9 mouse cellular contexts compared by ENCODE assay signal in the genomic region with DNA sequence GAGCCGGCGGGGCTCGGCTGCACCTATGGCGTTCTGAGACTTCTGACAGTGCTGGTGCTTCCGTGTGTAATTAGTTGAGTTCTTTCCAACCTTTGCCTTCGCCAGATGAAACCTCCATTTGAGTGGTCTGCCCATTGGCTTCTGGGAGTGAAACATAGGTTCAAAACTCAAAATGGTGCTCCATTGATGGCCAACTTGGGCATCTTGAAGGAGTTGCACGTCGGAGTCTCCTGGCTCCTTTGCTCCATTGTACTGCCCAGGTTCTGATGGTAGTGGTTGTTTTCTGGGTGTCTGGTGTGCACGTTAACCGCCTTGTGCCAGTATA. TPM values are rescaled to one million over a fixed set of nuclear protein-coding genes. Genes with fewer than 3 reads are reported as not detected.
A peak's percentile ranks its signal among the peaks of the same experiment; 100 is the strongest.
DNase-seq lines count a peak whose midpoint lies in the region; ATAC-seq and TF ChIP-seq lines count a peak whose summit lies in the region.
"Had no signal": no experiment of that assay in that cellular context is flagged by ENCODE, and none has a peak within 500 bp of the region (broad histone marks: within the 10 kb centered on the region; RNA-seq: fewer than 3 reads in every experiment).

No protein-coding gene starts in this region.

- H3K4me3 ChIP-seq in lung, embryonic 16.5 days (ENCODE audit: low read length): peak overlapping the region; percentile 85
- H3K4me3 ChIP-seq in embryonic fibroblast, embryonic 13.5 days (ENCODE audit: insufficient read depth, low read length): peak overlapping the region; percentile 91
- peak overlapping the region; percentile 97 for H3K4me3 ChIP-seq in limb, embryonic 10.5 days
- peak overlapping the region; percentile 89 for H3K4me3 ChIP-seq in neural tube, embryonic 15.5 days (replicated peaks)

- no peaks in the 10 kb centered on the region for H3K36me3 ChIP-seq in lung, embryonic 16.5 days (ENCODE audit: control insufficient read depth, insufficient read depth, low read length)
- no peaks in the 10 kb centered on the region for H3K36me3 ChIP-seq in limb, embryonic 10.5 days
- no peaks in the 10 kb centered on the region for H3K36me3 ChIP-seq in neural tube, embryonic 15.5 days

- peaks cover 28% of the 10 kb centered on the region for H3K4me1 ChIP-seq in lung, embryonic 16.5 days (replicated peaks; ENCODE audit: control insufficient read depth, insufficient read depth, low read length)
- peaks cover 6% of the 10 kb centered on the region for H3K4me1 ChIP-seq in embryonic fibroblast, embryonic 13.5 days (ENCODE audit: control insufficient read depth, insufficient read depth, low read length)
- peaks cover 29% of the 10 kb centered on the region for H3K4me1 ChIP-seq in limb, embryonic 10.5 days
- peaks cover 58% of the 10 kb centered on the region for H3K4me1 ChIP-seq in neural tube, embryonic 15.5 days

- peak overlapping the region; percentile 95 for H3K9ac ChIP-seq in lung, embryonic 16.5 days (ENCODE audit: low read length)
- H3K9ac ChIP-seq in neural tube, embryonic 15.5 days (replicated peaks): peak overlapping the region; percentile 93

- TF ChIP-seq CTCF in embryonic fibroblast, embryonic 13.5 days (IDR thresholded peaks at IDR 0.05; ENCODE audit: borderline replicate concordance, insufficient read depth, low read length): no peak

- no peak overlapping the region for H3K27ac ChIP-seq in lung, embryonic 16.5 days (ENCODE audit: low read length)
- H3K27ac ChIP-seq in embryonic fibroblast, embryonic 13.5 days (ENCODE audit: insufficient read depth, low read length): no peak overlapping the region
- H3K27ac ChIP-seq in limb, embryonic 10.5 days: peak overlapping the region; percentile 99
- peak overlapping the region; percentile 99 for H3K27ac ChIP-seq in neural tube, embryonic 15.5 days (replicated peaks)

- intact Hi-C loops in left cerebral cortex, postnatal 10 days (cut with DNase I): no loop called here

- ATAC-seq in lung, embryonic 16.5 days (ENCODE audit: low read depth): no peak
- ATAC-seq in neural tube, embryonic 15.5 days (ENCODE audit: low FRiP score): no peak
- ATAC-seq: inflammation-experienced regulatory T-cells, adult 6 months had no signal

- no peaks in the 10 kb centered on the region for H3K9me3 ChIP-seq in lung, embryonic 16.5 days (ENCODE audit: control insufficient read depth, low read length)
- no peaks in the 10 kb centered on the region for H3K9me3 ChIP-seq in limb, embryonic 10.5 days (replicated peaks)
- no peaks in the 10 kb centered on the region for H3K9me3 ChIP-seq in neural tube, embryonic 15.5 days (replicated peaks)

- peak overlapping the region; percentile 98 for H3K4me2 ChIP-seq in lung, embryonic 16.5 days (ENCODE audit: low read depth, low read length)
- peak overlapping the region; percentile 81 for H3K4me2 ChIP-seq in neural tube, embryonic 15.5 days

- no peak for DNase-seq in lung, postnatal 25 days (ENCODE audit: low spot score)
- DNase-seq in limb, embryonic 10.5 days (ENCODE audit: low spot score): no peak
- DNase-seq in yolk sac, embryonic 10.5 days (ENCODE audit: low spot score): no peak
- DNase-seq in frontal cortex, postnatal 14 days (ENCODE audit: low spot score in 2 of 2): no peak
- DNase-seq in left cerebral cortex, postnatal 10 days (ENCODE audit: extremely low spot score in 1 of 2, low spot score in 2 of 2): no peak

- H3K27me3 ChIP-seq in lung, embryonic 16.5 days (ENCODE audit: control insufficient read depth, insufficient read depth, low read depth, low read length): peaks cover 2% of the 10 kb centered on the region; the same call in 1 of the 2 replicates
- H3K27me3 ChIP-seq in limb, embryonic 10.5 days (ENCODE audit: low read depth, poor library complexity, severe bottlenecking): peaks cover 23% of the 10 kb centered on the region
- H3K27me3 ChIP-seq in neural tube, embryonic 15.5 days (replicated peaks): 0 out of 2 replicates have a peak, but pooled peaks cover 4% of the 10 kb centered on the region

- 9% methylated on average over 10 of the region's 10 CpGs for WGBS in lung, embryonic 16.5 days
- 12% methylated on average over 10 of the region's 10 CpGs for WGBS in limb, embryonic 10.5 days
- 2% methylated on average over 10 of the region's 10 CpGs for WGBS in neural tube, embryonic 15.5 days

- TF ChIP-seq POLR2A in embryonic fibroblast, embryonic 13.5 days (IDR thresholded peaks at IDR 0.05; ENCODE audit: low read depth, low read length): no peak

RNA-seq across cellular contexts. Expression of gene Tnrc6c, which starts 1.9 kb away (rescaled TPM):
- 8.6 and 9.3 TPM in 2 replicates for polyA plus RNA-seq in lung, embryonic 16.5 days (2015; fragmentation: Nextera tagmentation; extraction: Ambion mirVana)
- polyA plus RNA-seq in embryonic fibroblast, embryonic 13.5 days (2011; ENCODE audit: insufficient read length, low read depth, missing spikeins): 17.9 and 24.8 TPM in 2 replicates
- 11.4 and 14.1 TPM in 2 replicates for polyA plus RNA-seq in limb, embryonic 10.5 days (2016; fragmentation: Nextera tagmentation; extraction: Ambion mirVana)
- 20.5 and 23.6 TPM in 2 replicates for polyA plus RNA-seq in neural tube, embryonic 15.5 days (2015; fragmentation: Nextera tagmentation; extraction: Ambion mirVana)
- 10 to 100 TPM; 63.5 to 71.0 TPM for total RNA-seq in left cerebral cortex, postnatal 10 days (2021)

Comparison
In these comparisons a context has a peak if more than half of its experiments do, and no peak if none do; other contexts are left out.
1. H3K27ac ChIP-seq: peak in limb, embryonic 10.5 days (single experiment) and neural tube, embryonic 15.5 days (single experiment); none in lung, embryonic 16.5 days (single experiment) and embryonic fibroblast, embryonic 13.5 days (single experiment).
2. Peak in every context shown above with its lines, with median percentiles within 50 percentile points of each other: H3K4me3 ChIP-seq.